Mouse (Mus musculus): Measurements from ENCODE around the gene Akt3.

GRCm38 (mm10) chr1:177089515-177089914, 168.5 kb downstream of the Akt3 start:
- TF ChIP-seq POLR2A (IDR thresholded peaks at IDR 0.05; ENCODE audit: borderline replicate concordance, low read depth, low read length): no peak
- TF ChIP-seq CTCF (IDR thresholded peaks at IDR 0.05; ENCODE audit: low read depth, low read length): no peak

Data from bone marrow macrophage, adult 2 months (primary cell).